Mouse (Mus musculus) neural tube, embryonic 10.5 days (tissue): ENCODE measurements around the gene Dpf1.

ENCODE experiments used
- DNase-seq: peaks from one replicate; pipeline ENCODE4 v3.0.0-alpha.2; 2017; ENCODE audit warnings: low spot score; ENCODE audit errors: extremely low spot score

Gene Dpf1

DNA sequence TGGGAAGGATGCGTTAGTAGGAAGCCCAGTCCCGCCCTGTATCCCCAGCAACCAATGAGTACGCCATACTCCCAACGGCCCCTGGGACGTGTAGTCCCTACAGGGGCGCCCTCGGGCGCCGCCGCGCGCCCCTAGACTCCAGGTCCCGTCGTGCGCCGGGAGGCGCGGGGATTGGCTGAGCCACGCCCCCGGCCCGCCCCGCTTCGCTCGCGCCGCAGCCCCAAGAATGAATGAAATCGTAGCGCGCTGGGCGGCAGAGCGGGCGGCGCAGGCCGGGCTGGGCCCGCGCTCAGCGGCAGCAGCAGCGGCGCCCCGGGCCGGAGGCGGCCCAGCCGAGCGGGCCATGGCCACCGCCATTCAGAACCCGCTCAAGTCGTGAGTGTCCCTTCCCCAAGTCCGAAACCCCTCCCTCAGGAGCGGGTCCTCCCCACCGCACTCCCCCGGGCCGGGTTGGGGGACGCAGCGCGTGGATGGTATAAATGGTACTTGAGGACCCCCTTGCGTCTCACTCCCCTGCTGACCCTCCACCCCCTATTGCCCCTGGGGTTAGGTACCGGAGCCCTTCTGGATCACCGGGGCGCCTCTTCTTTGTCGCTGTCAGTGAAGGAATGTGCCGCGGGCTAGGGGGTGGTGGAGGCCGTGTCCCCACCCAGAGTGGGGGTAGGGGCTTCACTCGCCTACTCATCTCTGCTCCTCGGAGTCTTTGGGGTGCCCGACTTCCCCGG is at the start of gene Dpf1:
TSS of gene Dpf1 (plus strand) at position 214 of the 725 bp plus-strand sequence.
- peak; percentile 82 for DNase-seq

GRCm38 (mm10) chr7:29255875-29256274 is 47.9 kb upstream of the Dpf1 start:
- DNase-seq, result no peak

DNA sequence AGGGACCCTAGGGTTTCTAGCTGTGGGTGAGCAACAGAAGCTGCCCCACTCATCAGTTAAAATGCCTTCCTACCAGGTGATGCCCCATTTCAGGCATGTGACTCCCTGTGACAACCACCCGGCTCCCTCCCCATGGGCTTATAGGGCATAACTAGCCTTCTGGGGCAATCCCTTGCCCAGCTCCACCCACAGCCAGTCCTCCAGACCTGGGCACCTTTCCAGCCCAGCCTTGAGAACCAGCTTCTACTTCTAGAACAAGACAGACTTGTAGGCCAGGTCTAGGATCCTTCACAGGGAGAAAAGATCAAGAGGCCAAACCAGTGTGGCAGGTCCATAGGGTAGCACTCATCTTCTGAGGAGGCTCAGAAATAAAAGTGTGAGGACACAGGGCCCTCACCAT is 46.4 kb upstream of the Dpf1 start:
- DNase-seq, result no peak

DNA sequence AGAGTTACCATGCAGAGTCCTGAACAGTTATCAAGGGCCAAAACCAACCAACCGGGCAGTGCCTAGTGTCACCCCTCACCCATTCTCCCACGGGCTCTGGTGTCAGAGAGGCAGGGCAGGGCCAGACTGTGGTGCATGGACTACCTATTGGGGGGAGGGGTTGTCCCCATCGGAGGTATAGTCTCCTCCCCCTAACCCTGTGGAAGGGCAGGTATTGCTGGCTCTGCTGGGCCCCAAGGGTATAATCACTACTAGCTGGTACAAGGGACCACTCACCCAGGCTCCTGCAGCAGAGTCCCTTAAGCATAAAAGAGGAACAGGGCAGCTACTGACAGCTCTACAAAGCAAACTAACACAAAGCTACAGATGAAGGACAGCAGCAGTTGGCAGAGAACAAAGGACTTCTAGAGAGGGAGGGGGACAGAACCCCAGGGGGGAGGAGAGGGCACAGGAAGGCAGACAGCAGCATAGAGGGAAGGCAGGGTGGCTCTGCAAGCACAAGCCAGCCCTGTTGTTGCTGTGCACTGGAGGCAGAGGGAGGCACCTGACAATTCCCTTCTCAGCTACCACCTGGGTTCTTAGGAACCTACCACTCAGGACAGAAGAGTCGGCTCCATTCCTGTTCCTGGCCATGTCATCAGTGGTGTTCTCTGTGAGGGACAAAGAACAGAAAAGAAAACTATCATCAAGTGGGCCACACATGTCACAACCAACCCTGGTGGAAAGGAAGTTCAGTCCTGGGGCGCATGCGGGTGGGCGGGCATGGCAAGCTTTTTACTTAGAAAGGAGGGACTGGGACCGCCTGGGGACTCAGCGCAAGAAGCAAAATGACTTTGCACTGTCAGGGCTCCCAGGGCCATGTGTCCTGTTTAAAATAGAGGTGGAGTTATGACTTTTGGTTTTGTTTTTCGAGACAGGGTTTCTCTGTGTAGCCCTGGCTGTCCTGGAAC is 43.7 kb upstream of the Dpf1 start:
- no peak for DNase-seq

DNA sequence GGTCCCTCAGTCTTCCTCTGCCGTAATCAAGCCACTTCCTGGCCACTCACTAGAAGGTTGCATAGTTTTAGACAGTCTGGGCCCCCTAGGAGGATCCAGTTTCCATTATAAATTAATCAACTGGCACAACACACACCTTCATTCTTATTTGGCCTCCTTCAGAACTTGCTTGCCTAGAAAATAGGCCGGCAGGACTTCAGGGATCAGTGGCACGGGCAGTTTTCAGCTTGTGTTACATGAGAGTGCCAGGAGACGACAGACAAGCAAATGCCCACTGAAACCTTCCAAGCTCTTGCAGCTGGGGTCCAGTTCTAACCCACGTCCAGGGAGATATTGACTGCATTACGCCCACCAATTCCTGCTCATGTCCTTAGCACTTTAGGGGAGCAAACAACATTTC is 41.6 kb upstream of the Dpf1 start:
- no peak for DNase-seq

DNA sequence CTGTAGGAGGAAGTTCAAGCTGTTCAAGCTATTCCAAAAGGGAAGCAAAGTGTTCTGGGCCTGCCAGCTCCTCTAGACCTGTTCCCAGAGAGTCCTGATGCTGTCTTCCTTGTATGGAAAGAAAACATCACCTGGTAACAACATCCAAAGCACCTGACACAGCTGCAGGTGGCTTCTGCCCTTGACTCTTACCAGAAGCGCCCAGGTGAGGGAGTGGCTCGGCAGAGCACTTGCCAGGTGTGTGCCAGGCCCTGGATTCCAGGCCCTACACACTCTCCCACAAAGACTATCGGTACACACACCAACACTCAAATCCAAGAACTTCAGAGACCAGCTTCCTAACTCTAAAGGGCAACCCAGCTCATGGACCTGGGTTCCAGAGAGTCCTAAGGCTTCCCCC is 39.9 kb upstream of the Dpf1 start:
- DNase-seq, result no peak

- no peak for DNase-seq
These were observed 38.1 kb upstream of the Dpf1 start for GRCm38 (mm10) chr7:29265636-29266035.

GRCm38 (mm10) chr7:29266931-29267330 is 36.8 kb upstream of the Dpf1 start:
- no peak for DNase-seq

GRCm38 (mm10) chr7:29270445-29270844 is 33.3 kb upstream of the Dpf1 start:
- no peak for DNase-seq

- no peak for DNase-seq
These were observed 31.9 kb upstream of the Dpf1 start for GRCm38 (mm10) chr7:29271687-29272465.

- DNase-seq, result no peak
These were observed 27.0 kb upstream of the Dpf1 start for GRCm38 (mm10) chr7:29276715-29277114.

DNA sequence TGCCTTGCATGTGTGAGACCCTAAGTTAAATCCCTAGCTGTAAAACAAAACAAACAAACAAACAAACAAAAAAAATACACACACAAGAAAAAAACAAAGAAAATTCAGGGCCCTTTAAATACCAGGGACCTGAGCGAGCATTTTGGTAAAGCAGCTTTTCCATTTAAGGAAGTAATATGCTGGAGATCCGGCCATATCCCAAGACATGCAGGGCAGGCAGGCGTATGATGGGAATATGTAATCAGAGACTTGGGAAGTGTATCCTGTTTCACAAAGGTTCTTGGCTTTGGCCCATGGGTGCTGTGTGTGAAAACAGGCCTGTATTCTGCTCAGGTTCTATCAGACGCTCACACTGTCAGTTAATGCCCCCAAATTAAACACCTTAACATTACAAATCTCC is 26.2 kb upstream of the Dpf1 start:
- DNase-seq, result no peak

DNA sequence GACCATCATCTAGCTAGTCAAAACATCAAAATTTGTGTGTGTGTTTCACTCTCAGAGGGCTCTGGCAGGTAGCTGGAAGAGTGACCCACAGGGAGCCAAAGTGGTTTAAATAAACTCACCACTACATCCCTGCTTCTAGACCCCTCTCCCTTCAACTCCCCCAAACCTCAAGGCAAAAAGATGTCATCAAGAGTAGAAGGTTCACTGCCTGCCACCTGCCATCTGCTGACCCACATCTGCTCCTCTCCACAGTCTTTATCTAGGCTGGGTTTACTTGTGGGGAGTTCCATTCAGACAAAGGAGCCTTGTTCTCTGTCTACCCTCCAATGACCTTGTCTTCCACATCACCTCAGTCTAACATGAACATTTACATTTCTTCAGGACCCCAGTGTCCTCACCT is 24.5 kb upstream of the Dpf1 start:
- no peak for DNase-seq

DNA sequence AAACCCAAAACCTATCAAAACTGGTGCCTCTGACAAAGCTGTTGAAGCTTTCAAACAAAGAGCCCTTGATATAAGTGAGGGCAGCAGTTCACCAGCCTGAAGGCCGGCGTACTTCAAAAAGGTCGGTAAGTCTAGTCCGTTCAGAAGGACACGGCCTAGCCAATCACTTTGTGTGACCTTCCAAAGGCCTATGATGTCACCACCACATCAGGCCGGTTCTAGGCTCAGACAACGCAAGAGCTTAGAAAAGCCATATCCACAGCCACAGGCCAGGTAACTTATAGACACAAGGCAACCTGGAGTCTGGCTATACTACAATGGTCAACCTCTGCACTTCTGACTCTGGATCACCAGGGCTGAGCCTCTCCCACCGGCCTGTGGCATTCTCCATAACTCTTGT is 23.8 kb upstream of the Dpf1 start:
- no peak for DNase-seq

- no peak for DNase-seq
These were observed 22.9 kb upstream of the Dpf1 start for GRCm38 (mm10) chr7:29280801-29281200.

DNA sequence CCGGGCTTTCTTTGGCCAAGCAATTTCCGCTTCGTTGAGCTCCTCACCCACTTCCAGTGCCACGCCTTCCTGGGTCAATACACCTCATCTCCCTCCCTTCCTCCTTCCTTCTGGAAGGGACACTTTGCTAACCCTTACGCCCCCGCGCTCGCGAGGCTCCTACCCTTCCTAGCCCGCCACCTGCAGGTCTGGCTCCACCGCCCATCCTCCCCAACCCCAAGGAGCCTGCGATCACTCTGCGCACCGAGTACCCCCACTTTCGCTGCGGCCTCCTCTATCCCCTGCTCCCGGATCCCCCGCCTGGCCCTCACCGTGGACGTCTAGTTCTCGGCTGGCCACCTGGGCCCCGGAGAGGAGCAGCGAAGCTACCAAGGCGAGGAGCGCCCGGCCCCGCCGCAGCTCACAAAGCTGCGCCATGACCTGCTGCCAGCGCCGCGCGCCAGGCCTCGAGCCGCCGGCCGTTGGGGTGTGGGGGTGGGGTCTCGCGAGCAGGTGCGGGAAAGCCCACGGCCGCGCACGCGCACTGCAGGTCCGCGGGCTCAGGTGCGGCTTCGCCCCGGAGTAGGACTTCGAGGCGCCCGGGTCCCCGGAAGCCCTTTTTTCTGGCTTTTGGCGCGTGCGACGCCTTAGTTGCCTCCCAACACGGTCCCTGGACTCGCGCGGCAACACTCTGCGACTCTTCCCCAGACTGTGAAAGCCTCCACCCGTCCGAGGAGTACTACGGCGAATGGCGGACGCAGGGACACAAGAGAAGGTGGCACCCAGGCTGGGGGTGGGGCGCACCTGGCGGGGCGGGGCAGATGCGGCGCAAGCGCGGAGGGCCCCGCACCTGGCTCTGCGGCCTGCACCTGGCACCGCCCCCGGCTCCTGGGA is 22.3 kb upstream of the Dpf1 start, which contains the start of gene Spint2:
TSS of gene Spint2 (minus strand) at position 712 of the 873 bp plus-strand sequence.
- DNase-seq, result peak; percentile 60

DNA sequence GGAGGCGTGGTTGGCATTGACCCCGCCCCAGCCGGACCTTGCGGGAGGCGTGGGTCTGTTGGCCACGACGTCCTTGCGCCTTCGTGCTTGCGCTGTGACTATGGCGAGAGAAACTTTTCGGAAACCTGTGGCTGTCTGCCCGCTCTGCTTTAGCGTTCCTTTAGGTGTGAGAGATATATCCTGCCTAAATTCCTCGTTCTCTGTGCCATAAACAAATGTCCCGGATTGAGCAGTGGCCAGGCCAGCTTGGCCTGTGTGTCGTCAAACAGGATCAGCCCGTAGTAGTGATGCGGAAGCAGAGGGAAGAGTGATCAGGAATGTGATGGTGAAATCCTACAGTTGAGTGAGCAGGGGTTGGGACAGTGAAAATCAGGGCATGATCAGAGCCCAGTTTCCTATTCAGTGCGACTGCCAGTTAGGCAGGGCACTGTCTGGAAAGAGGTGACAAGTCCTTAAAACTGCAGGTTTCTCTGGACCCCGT is 21.6 kb upstream of the Dpf1 start:
- no peak for DNase-seq

- no peak for DNase-seq
These were observed 19.9 kb upstream of the Dpf1 start for GRCm38 (mm10) chr7:29283876-29284275.

DNA sequence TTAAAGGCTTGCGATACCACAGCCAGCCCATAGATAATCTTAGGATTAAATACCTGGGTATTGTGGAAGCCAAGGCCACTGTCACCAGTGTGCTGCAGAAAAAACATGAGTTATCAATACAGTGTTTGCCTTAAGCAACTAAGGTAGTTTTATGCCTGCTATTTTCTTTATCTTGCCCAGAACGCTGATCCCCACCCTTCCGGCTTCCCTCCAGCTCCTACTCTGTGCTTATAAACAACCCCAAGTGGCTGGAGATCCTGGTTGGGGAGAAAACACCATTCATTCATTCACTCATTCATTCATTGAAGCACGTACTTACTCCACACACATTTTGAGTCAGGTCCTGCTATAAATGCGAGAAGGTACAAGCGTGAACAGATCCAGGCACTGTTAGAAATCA is 19.2 kb upstream of the Dpf1 start:
- DNase-seq, result no peak

DNA sequence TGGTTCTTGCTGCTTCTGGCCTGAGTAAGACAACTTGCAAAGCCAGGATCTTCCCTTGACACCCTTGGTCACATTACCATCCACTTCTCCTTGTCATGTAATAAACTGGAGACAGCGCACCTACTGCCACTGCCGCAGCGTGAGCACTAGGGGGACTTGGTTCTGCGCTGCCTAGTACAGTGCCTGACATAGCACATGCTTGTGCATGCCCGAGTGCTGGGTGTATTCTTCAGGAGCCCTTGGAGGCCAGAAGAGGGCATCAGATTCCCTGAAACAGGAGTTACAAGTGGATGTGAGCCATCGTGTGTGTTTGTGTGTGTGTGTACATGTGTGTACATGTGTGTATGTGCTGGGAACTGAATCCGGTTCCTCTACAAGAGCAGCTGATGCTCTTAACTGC is 16.3 kb upstream of the Dpf1 start:
- no peak for DNase-seq

DNA sequence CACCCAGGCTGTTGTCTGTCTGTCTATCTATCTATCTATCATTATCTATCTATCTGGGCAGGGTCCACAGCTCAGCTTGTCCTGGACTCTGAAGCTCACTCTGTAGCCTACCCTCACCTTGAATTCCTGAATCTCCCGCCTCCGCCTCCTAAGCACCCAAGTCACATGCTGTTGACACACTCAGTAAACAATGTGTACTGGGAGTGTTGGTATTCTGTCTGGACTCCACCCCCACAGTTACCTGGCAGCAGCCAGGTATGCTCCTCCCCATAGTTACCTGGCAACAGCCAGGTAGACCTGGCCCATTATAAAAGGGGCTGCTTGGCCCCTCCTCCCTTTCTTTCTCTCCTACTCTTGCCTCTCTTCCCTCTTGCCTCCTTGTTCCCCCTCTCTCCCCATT is 15.7 kb upstream of the Dpf1 start:
- no peak for DNase-seq
